Mouse (Mus musculus) heart, adult 2 months (tissue): ENCODE data around the gene Susd6.
"Not testable (repeated sequence)": the region's sequence is repeated elsewhere in the genome, so short reads cannot be mapped to it uniquely, and the experiment has no call there.

Experiments
- CTCF ChIP-seq: fragments of 200-600 bp; IDR thresholded peaks from 2 replicates; pipeline ENCODE4 v1.8.1; 2022; ENCODE audit warnings: antibody characterized with exemption, mild to moderate bottlenecking, moderate library complexity
- EP300 ChIP-seq: fragments of 200-500 bp; IDR thresholded peaks from 2 replicates; pipeline ENCODE4 v1.6.1; 2011; ENCODE audit warnings: low read depth, low read length, control low read depth; ENCODE audit not compliant: insufficient read depth
- POLR2A ChIP-seq: fragments of 200-500 bp; IDR thresholded peaks from 2 replicates; pipeline ENCODE4 v1.6.1; 2011; ENCODE audit warnings: mild to moderate bottlenecking, low read depth, low read length, control low read depth; ENCODE audit not compliant: insufficient read depth

- TF ChIP-seq CTCF, POLR2A, EP300: not testable (repeated sequence)
Measured at GRCm38 (mm10) chr12:80819020-80819419, 28.7 kb downstream of the Susd6 start.
